Mouse (Mus musculus) neural tube, embryonic 13.5 days (tissue): ENCODE measurements around the gene Srpk1. TPM values are rescaled to one million over a fixed set of nuclear protein-coding genes. Genes with fewer than 3 reads are reported as not detected.
"Not testable (repeated sequence)": the region's sequence is repeated elsewhere in the genome, so short reads cannot be mapped to it uniquely, and the experiment has no call there.

Experiments used
- ATAC-seq: fragments of 200-750 bp; cut with Nextera tagmentation; 2 replicates; pipeline ENCODE4 v1.8.0; 2017; ENCODE audit warnings: low read depth, mild to moderate bottlenecking, moderate TSS enrichment, moderate library complexity
- H3K27ac ChIP-seq: fragments of 300-500 bp; sonication (generic); replicated peaks from 2 replicates; pipeline ENCODE4 v1.5.1; 2015; ENCODE audit warnings: moderate library complexity, mild to moderate bottlenecking, inconsistent platforms
- H3K27me3 ChIP-seq: fragments of 300-500 bp; sonication (generic); 2 replicates; pipeline ENCODE4 v1.6.1; 2015; ENCODE audit warnings: mild to moderate bottlenecking, inconsistent platforms
- H3K36me3 ChIP-seq: fragments of 300-500 bp; sonication (generic); 2 replicates; pipeline ENCODE4 v1.6.1; 2015; ENCODE audit warnings: mild to moderate bottlenecking, inconsistent platforms
- H3K4me1 ChIP-seq: fragments of 300-500 bp; sonication (generic); replicated peaks from 2 replicates; pipeline ENCODE4 v1.6.1; 2015; ENCODE audit warnings: inconsistent platforms
- H3K4me2 ChIP-seq: fragments of 300-500 bp; sonication (generic); 2 replicates; pipeline ENCODE4 v1.6.1; 2015; ENCODE audit warnings: inconsistent platforms, mild to moderate bottlenecking, moderate library complexity
- H3K4me3 ChIP-seq: fragments of 300-500 bp; sonication (generic); 2 replicates; pipeline ENCODE4 v1.5.1; 2015; ENCODE audit warnings: mild to moderate bottlenecking, inconsistent platforms
- H3K9ac ChIP-seq: fragments of 300-500 bp; sonication (generic); 2 replicates; pipeline ENCODE4 v1.6.1; 2015; ENCODE audit warnings: moderate library complexity, mild to moderate bottlenecking, inconsistent platforms
- H3K9me3 ChIP-seq: fragments of 300-500 bp; sonication (generic); 2 replicates; pipeline ENCODE4 v1.6.1; 2016; ENCODE audit warnings: inconsistent platforms
- WGBS: fragments of 180-500 bp; shearing (Covaris S2); methylation state at CpG from one replicate; pipeline ENCODE4 v1.1.7; 2015; 5-methylcytosine and 5-hydroxymethylcytosine counted together
- polyA plus RNA-seq: library from polyadenylated mRNA; unstranded; fragments of >200 nt; fragmentation: Nextera tagmentation; extraction: Ambion mirVana; gene quantifications from 2 replicates; pipeline ENCODE4 v1.2.1, GENCODE M21; 2015

The Srpk1 gene
- polyA plus RNA-seq, 1 experiment from 2014 or later, result 91.2 TPM

DNA sequence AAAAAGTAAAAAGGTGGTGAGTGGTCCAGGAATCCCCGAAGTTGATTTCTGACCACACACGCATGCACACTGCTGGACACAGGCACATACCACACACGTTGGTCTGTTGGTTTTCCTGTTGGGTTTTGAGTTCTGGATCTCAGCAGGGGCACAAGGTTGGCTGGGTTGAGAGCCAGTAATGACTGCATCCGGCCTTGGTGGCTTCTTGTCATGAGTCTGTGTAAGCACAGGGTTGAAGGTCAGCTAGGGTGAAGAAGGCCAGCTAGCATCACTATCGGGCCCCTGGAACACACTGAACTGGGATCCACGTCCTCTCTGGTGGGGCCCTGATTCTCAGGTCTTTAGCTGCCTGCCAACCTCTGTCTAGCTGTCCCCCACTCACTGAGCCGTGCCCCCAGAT lies 50.0 kb downstream of the Srpk1 start:
- Histone ChIP-seq H3K9ac (no peak overlapping the region), H3K4me3 (no peak overlapping the region), H3K36me3 (no peaks in the 10 kb centered on the region), H3K27ac (no peak overlapping the region), H3K4me2 (no peak overlapping the region), H3K4me1 (peaks cover 10% of the 10 kb centered on the region), H3K9me3 (no peaks in the 10 kb centered on the region), H3K27me3 (peaks cover 3% of the 10 kb centered on the region)
- no peak for ATAC-seq
- WGBS, result 89% methylated on average over 7 of the region's 7 CpGs

GRCm38 (mm10) chr17:28571868-28572267 lies 50.6 kb downstream of the Srpk1 start:
- Histone ChIP-seq H3K27me3 (peaks cover 3% of the 10 kb centered on the region), H3K9me3 (no peaks in the 10 kb centered on the region)
- ATAC-seq, result no peak

DNA sequence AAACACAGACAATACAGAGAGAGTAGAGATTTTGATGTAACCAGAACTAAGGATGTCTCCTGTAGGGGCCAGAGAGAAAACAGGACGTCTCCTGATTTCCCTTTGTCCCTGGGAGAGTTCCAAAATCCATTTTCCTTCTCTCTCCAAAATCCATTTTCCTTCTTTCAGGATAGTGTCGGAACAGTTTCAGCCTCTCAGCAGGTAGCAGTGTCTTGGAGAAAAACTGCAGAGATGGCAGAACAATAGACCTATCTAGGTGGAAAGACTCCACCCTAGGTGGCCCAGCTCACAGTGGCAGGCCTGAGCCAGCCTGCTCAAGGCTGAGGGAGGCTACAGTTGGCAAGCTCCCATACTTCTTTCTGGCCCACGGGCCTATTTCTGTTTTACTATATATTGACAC lies 55.0 kb downstream of the Srpk1 start:
- no peak for ATAC-seq
- no peaks in the 10 kb centered on the region for H3K36me3 ChIP-seq
- H3K4me2 ChIP-seq, result no peak overlapping the region
- H3K9me3 ChIP-seq, result no peaks in the 10 kb centered on the region
- no peak overlapping the region for H3K27ac ChIP-seq
- H3K27me3 ChIP-seq, result no peaks in the 10 kb centered on the region
- no peak overlapping the region for H3K4me3 ChIP-seq
- 40% methylated on average over 3 of the region's 3 CpGs for WGBS
- H3K9ac ChIP-seq, result no peak overlapping the region
- H3K4me1 ChIP-seq, result no peaks in the 10 kb centered on the region

More at GRCm38 (mm10) chr17:28571868-28572267, 50.6 kb downstream of the Srpk1 start:
- H3K36me3 ChIP-seq, result no peaks in the 10 kb centered on the region
- H3K4me2 ChIP-seq, result no peak overlapping the region
- H3K27ac ChIP-seq, result no peak overlapping the region
- 85% methylated on average over 3 of the region's 3 CpGs for WGBS
- no peak overlapping the region for H3K9ac ChIP-seq
- peaks cover 10% of the 10 kb centered on the region for H3K4me1 ChIP-seq
- H3K4me3 ChIP-seq, result no peak overlapping the region

- Histone ChIP-seq H3K27ac (no peak overlapping the region), H3K4me2 (no peak overlapping the region), H3K4me1 (no peaks in the 10 kb centered on the region), H3K9ac (no peak overlapping the region), H3K9me3 (no peaks in the 10 kb centered on the region), H3K27me3 (no peaks in the 10 kb centered on the region), H3K36me3 (no peaks in the 10 kb centered on the region), H3K4me3 (no peak overlapping the region)
- ATAC-seq, result no peak
These were observed 57.3 kb downstream of the Srpk1 start for GRCm38 (mm10) chr17:28565181-28565580.

DNA sequence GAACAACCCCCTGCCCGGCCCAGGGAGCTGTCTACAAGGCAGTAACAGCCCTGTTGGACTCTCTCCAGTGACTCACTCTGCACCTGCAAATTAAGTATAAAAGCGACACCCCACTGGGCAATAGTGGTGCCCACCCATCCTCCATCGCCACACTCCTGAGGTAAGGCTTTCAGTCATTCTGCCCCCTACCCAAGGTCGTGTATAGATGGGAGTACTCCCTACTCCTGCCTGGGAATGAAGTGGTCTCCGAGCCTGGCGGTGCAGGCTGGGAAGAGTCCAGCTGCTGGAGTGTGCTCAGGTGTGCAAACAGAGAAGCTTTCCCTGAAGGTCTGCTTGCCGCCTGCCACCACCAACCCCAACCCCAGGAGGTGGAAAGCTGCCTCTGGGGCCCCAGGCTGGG lies 60.9 kb downstream of the Srpk1 start:
- no peaks in the 10 kb centered on the region for H3K27me3 ChIP-seq
- WGBS, result 57% methylated on average over 7 of the region's 7 CpGs

GRCm38 (mm10) chr17:28560598-28560997 lies 61.9 kb downstream of the Srpk1 start, which contains the start of gene Clps:
Gene Clps, minus strand, starts transcription at chr17:28560766.
- 90% methylated on average over 4 of the region's 4 CpGs for WGBS
- no peak for ATAC-seq
- no peak within 1 kb of the TSS for H3K4me3 ChIP-seq
- H3K27ac ChIP-seq, result no peak within 1 kb of the TSS
- H3K27me3 ChIP-seq, result no peaks in the 10 kb centered on the region
- no peak within 1 kb of the TSS for H3K9ac ChIP-seq
- H3K4me1 ChIP-seq, result no peaks in the 10 kb centered on the region
- no peaks in the 10 kb centered on the region for H3K9me3 ChIP-seq
- no peak within 1 kb of the TSS for H3K4me2 ChIP-seq
- H3K36me3 ChIP-seq, result no peaks in the 10 kb centered on the region

More for the DNA sequence above, 60.9 kb downstream of the Srpk1 start:
- ATAC-seq, result no peak
- no peak overlapping the region for H3K27ac ChIP-seq
- H3K4me3 ChIP-seq, result no peak overlapping the region
- H3K4me2 ChIP-seq, result no peak overlapping the region
- no peaks in the 10 kb centered on the region for H3K4me1 ChIP-seq
- H3K36me3 ChIP-seq, result no peaks in the 10 kb centered on the region
- no peaks in the 10 kb centered on the region for H3K9me3 ChIP-seq
- H3K9ac ChIP-seq, result no peak overlapping the region

DNA sequence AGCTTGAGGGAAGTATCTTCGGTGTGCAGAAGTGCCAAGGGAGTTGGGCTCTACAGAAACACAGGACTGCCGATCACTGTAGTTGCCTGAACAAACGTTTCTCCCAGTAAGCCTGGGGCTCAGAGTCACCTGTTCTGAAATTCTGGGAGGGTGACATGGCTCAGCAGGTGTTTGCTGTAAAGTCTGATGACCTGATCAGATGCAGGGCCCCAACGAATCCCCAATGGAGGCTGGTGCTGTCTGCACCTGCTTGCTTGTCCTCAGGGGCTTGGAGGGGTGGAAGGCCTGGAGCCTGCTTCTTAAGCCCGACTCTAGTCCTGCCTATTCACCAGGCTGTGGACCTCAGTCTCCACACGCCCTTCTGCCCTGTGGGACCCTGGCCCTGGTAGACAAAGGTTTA lies 64.7 kb downstream of the Srpk1 start:
- no peak for ATAC-seq

GRCm38 (mm10) chr17:28556635-28557396 lies 65.7 kb downstream of the Srpk1 start:
- Histone ChIP-seq H3K27me3 (no peaks in the 10 kb centered on the region), H3K4me1 (peaks cover 9% of the 10 kb centered on the region; the same call in 1 of the 2 replicates), H3K4me2 (no peak overlapping the region), H3K9me3 (no peaks in the 10 kb centered on the region), H3K4me3 (no peak overlapping the region), H3K9ac (no peak overlapping the region), H3K27ac (no peak overlapping the region), H3K36me3 (no peaks in the 10 kb centered on the region)
- 57% methylated on average over 6 of the region's 6 CpGs for WGBS
- no peak for ATAC-seq

More for the DNA sequence above, 64.7 kb downstream of the Srpk1 start:
- Histone ChIP-seq H3K27me3 (no peaks in the 10 kb centered on the region), H3K36me3 (no peaks in the 10 kb centered on the region), H3K4me3 (no peak overlapping the region), H3K9me3 (no peaks in the 10 kb centered on the region), H3K27ac (no peak overlapping the region), H3K9ac (no peak overlapping the region), H3K4me1 (peaks cover 7% of the 10 kb centered on the region; the same call in 1 of the 2 replicates), H3K4me2 (no peak overlapping the region)
- 68% methylated on average over 6 of the region's 6 CpGs for WGBS

DNA sequence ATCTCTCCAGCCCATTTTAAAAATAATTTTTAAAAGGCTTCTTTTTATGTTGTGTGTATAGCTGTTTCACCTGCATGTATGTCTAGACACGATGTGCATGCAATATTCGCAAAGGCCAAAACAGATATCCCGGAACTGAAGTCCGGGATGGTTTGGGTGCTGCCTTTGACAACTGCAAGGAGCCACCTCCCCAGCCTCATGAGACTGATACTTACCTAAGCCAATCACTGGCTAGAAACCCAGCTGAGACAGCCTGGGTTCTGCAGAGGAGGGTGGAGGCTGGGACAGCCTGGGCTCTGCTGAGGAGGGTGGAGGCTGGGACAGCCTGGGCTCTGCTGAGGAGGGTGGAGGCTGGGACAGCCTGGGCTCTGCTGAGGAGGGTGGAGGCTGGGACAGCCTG lies 68.5 kb downstream of the Srpk1 start:
- not testable (repeated sequence) for H3K27ac ChIP-seq, H3K9ac ChIP-seq, H3K36me3 ChIP-seq, H3K27me3 ChIP-seq, H3K4me1 ChIP-seq, H3K4me2 ChIP-seq, H3K4me3 ChIP-seq, H3K9me3 ChIP-seq, ATAC-seq
- WGBS, result 92% methylated on average over 4 of the region's 4 CpGs

- no peak overlapping the region for H3K9ac ChIP-seq
- ATAC-seq, result no peak; the same call in 1 of the 2 replicates
- no peak overlapping the region for H3K27ac ChIP-seq
- no peaks in the 10 kb centered on the region for H3K36me3 ChIP-seq
- no peak overlapping the region for H3K4me2 ChIP-seq
- no peaks in the 10 kb centered on the region for H3K9me3 ChIP-seq
- 9% methylated on average over 14 of the region's 14 CpGs for WGBS
- no peak overlapping the region for H3K4me3 ChIP-seq
- H3K4me1 ChIP-seq, result peaks cover 9% of the 10 kb centered on the region; the same call in 1 of the 2 replicates
- H3K27me3 ChIP-seq, result no peaks in the 10 kb centered on the region
These were observed 69.3 kb downstream of the Srpk1 start for GRCm38 (mm10) chr17:28553040-28553793.

DNA sequence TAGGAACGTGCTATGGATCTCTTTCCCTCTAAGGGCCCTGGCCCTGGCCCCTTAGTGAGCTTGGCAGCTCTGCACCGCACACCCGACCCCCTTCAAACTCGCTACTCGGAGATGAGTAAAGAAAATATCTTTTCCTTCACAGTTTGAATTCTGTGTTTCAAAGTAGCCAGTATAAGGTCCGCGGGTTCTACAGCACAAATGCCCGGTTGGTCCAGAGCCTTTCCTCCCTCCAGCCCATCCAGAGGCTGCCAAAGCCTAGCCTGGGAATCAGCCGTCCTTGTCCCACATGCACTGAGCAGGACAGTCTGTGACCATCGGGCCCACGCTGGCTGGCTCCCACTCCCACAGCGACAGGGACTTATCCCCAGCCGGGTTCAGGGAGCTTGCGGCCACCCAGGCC lies 73.4 kb downstream of the Srpk1 start, which contains the start of gene Clpsl2:
Gene Clpsl2, plus strand, starts transcription at position 301 of the 400 bp plus-strand sequence.
- Histone ChIP-seq H3K4me1 (peaks cover 9% of the 10 kb centered on the region; the same call in 1 of the 2 replicates), H3K9ac (no peak within 1 kb of the TSS), H3K27me3 (no peaks in the 10 kb centered on the region), H3K4me2 (no peak within 1 kb of the TSS), H3K9me3 (no peaks in the 10 kb centered on the region), H3K4me3 (no peak within 1 kb of the TSS), H3K27ac (no peak within 1 kb of the TSS), H3K36me3 (no peaks in the 10 kb centered on the region)
- 79% methylated on average over 14 of the region's 14 CpGs for WGBS
- no peak for ATAC-seq

DNA sequence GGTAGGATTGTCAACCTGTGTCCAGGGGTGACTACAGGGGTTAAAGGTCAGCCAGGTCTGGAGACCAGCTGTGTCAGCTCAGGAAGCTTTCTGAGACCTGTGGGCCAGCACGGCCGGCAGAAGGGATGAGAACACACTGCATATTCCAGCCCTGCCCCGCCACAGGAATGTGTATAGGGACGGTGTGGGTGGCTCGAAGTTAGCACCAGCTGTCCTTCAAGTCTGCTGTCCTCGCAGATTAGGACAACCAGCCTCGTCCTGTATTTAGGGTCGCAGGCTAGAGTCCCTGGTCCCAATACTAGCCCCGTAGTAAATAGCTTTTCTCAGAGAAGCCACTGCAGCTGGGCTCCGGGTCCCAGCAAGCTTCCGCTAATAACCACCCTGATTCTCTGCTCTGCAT lies 74.0 kb downstream of the Srpk1 start:
- 74% methylated on average over 11 of the region's 11 CpGs for WGBS
- Histone ChIP-seq H3K9me3 (no peaks in the 10 kb centered on the region), H3K27me3 (no peaks in the 10 kb centered on the region), H3K4me3 (no peak overlapping the region), H3K4me1 (peaks cover 9% of the 10 kb centered on the region; the same call in 1 of the 2 replicates), H3K27ac (no peak overlapping the region), H3K4me2 (no peak overlapping the region), H3K9ac (no peak overlapping the region), H3K36me3 (no peaks in the 10 kb centered on the region)
- ATAC-seq, result no peak
